Mouse (Mus musculus) gastrocnemius, postnatal 14 days (tissue): ENCODE measurements around the gene H2-Q4. TPM values are rescaled to one million over a fixed set of nuclear protein-coding genes. Genes with fewer than 3 reads are reported as not detected.
"Not testable (repeated sequence)": the region's sequence is repeated elsewhere in the genome, so short reads cannot be mapped to it uniquely, and the experiment has no call there.

Experiments
- DNase-seq: peaks from one replicate; pipeline ENCODE4 v3.0.0; 2021; ENCODE audit warnings: mixed read lengths
- intact Hi-C: fragments of 180-260 bp; cut with DNase I; formaldehyde crosslinking; loops from one replicate; pipeline ENCODE4 v1.15.1; 2025; ENCODE audit warnings: low total_unique reads
- total RNA-seq, 2 experiments: library from RNA; stranded (reverse); gene quantifications; 2 replicates each; pipeline ENCODE4 v1.2.3; 2021

The H2-Q4 gene
- total RNA-seq, 2 experiments from 2014 or later, result 3.0 to 4.1 TPM

DNA sequence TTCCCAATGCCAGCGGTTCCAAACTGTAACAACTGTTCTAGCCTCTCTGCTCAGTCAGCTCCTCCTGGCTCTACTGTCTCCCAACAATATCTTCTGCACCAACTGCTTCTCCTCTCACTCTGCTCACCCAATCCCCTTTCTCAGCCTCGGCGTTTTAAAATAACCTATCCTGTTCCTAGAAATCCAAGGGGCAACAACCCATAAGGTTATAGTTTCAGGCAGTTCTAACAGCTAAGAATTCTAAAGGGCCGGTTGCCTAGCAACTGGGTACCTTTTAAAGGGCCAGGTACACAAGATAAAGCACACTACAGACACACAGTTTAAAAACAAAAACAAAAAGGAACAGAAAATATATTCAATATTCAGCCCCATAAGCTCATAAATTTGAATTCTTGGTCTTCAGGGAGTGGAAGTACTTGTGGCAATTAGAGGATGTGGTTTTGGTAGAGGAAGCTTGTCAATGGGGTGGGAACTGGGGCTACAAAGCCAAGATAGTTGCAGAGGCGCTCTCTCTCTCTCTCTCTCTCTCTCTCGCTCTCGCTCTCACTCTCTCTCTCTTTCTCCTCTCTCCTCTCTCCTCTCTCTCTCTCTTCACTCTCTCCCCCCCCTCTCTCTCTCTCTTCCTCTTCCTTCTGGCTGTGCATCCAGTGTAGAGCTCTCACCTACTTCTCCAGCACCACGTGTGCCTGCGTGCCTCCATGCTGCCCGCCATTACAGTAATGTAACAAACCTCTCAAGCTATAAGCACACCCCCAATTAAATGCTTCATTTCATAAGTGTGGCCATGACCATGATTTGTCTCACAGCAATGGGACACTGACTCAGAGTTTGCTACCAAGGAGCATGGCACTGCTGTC lies 36.1 kb downstream of the H2-Q4 start:
- intact Hi-C loops, DNase-seq: not testable (repeated sequence)

DNA sequence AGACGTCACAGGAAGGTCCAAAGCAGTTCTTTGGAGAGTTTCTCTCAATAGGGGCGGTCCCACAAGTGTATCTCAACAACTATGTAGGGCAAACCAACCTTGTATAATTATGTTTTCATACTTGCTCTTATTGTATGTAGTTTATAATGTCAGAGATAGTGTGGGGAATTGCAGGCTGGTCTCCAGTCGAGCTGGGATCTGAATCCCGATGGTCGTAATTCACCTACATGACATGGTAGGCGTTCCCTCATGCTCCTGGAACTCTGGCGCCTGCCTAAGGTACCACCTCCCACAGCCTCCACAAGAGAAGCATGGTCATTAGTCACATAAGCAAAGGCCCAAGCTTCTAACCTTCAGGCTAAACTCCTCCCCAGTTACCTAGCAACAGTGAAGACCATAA lies 39.4 kb downstream of the H2-Q4 start:
- no peak for DNase-seq
- intact Hi-C loops, result no loop called here

DNA sequence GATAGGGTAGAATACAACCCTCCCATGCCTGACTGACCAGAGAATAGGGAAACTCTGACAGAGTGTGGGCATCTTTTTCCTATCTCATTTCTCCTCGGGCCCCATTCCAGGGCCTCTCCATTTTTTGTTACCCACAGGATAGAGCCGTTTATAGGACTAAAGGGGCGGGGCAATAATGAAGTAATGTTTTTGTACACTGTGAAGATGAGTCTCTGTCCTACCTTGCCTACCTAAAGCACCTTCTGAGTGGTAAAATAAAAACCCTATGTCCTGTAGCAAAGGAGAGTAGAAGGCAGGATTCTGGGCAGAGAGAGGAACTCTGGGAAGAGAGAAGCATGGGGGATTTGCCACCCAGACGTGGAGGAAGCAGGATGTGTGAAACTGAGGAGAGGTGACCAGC lies 40.1 kb downstream of the H2-Q4 start:
- intact Hi-C loops, DNase-seq: not testable (repeated sequence)

DNA sequence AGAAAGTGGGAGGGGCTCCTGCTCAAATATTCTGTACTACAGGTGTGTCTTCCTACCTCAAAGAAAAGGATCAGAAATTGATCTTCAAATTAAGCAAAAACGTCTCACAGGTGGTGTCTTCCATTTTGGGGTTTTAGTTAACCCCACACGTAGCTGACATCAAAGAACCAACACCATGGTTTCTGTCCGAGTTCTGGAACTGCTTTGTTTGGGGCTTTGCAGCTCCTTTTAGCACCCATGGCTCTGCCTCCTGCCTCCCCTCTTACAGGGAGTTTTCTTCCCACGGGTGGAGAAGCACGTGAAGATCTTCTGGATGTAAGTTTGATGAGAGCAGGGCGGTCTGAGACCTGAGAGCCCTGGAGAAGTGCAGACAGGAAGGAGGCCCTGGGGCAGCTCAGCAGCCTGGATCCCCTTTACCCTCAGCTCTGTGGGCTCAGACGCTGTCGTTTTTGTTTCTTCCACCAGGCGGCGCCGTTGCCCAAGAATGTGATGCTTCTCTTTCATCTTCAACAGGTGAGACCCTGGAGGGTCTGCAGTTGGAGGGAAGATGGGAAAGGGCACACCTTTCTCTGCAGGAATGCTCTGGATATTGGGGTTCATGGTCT lies 40.9 kb downstream of the H2-Q4 start:
- DNase-seq, intact Hi-C loops: not testable (repeated sequence)

DNA sequence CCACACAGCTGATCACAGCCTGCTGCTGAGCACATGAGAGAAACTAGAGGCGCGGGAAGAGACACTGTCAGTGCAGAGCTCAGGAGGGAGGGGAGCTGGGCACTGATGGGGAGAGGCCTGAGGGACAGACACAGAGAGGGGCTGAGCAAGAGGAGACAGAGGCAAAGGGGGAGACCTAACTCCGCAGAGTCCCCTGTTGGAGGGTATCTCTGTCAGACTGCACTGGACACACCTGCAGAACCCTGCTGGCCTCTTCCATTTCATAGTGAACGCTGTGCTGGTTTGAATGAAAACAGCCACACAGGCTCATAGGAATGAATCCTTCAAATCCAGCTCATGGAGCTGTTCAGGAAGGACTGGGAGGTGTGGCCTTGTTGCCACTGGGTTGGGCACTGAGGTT lies 41.9 kb downstream of the H2-Q4 start:
- intact Hi-C loops, DNase-seq: not testable (repeated sequence)

DNA sequence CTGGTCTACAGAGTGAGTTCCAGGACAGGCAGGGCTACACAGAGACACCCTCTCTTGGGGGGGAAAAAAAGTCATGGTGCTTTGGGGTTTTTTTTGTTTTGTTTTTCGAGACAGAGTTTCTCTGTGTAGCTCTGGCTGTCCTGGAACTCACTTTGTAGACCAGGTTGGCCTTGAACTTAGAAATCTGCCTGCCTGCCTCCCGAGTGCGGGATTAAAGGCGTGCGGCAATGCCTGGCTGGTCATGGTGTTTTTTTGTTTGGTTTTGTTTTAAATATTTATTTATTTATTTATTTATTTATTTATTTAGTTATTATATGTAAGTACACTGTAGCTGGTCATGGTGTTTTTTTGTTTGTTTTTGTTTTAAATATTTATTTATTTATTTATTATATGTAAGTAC lies 42.9 kb downstream of the H2-Q4 start:
- intact Hi-C loops, DNase-seq: not testable (repeated sequence)

DNA sequence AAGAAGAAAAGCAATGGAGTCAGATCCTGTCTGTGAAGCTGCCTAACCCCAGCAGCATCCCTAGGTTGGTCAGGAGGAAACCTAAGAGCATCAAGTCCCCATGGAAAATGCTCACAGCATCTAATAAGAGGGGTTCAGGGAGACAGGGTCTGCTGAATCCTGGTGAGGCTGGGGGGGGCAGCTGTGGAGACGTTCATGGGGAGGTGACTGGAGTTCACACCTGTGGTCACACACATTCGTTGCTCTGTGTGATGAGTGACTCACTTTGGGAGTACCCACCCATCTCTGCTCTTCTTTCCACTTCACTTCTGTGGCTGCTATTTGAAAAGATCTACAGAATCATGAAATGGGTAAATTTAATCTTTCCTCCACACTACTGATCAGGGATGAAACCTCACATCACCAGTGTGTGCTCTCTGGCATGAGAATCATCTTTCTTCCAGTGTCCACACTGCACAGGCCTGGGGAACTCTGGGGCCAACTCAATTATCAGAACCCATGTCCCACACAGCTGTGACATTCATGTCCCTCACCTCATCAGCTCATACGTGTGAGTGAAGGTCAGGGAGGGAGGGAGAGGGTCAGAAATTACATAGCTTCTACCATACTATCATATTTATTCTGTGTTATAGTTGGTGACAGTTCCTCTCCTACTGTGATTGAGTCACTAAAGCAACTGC lies 43.9 kb downstream of the H2-Q4 start:
- intact Hi-C loops, DNase-seq: not testable (repeated sequence)

DNA sequence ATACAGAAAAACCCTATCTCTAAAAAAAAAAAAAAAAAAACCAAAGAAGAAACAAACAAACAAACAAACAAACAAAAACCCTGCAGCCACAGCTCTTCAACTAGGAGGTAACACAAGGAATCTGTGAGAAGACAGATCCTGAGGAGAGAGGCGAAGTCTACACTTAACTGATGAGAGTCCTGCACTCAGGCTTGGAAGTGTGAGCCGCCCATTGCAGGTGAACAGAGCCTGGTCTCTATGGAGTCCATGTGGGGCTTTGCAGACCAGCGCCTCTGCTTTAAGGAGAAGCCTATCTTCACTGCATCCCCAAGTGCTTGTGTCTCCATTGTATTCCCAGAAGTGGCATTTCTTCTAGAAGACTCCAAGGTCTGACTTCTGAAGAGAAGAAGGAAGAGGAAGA lies 44.7 kb downstream of the H2-Q4 start:
- intact Hi-C loops, DNase-seq: not testable (repeated sequence)

DNA sequence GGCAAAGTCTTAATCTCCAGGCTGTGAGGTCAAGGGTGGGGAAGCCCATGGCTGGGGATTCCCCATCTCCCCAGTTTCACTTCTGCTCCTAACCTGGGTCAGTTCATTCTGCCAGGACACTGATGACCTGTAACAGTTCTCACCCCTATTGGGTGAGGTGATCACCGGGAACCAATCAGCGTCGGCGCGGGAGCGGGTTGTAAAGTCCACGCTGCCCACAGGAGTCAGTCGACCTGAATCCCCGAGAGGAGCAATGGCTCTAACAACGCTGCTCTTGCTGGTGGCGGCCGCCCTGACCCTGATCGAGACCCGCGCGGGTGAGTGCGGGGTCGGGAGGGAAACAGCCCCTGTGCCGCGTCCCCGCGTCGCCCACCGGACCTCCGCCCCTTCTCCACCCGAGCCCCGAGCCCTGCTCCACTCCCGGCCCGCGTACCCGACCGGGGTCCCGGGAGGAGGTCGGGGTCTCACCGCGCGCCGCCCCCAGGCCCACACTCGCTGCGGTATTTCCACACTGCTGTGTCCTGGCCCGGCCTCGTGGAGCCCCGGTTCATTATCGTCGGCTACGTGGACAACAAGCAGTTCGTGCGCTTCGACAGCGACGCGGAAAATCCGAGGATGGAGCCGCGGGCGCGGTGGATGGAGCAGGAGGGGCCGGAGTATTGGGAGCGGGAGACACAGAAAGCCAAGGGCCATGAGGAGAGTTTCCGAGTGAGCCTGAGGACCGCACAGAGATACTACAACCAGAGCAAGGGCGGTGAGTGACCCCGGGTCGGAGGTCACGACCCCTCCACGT lies 45.4 kb downstream of the H2-Q4 start, which contains the start of gene H2-Q6:
Gene H2-Q6, plus strand, starts transcription at position 227 of the 793 bp plus-strand sequence.
- peak; percentile 23 for DNase-seq
- intact Hi-C loops, result not testable (repeated sequence)

DNA sequence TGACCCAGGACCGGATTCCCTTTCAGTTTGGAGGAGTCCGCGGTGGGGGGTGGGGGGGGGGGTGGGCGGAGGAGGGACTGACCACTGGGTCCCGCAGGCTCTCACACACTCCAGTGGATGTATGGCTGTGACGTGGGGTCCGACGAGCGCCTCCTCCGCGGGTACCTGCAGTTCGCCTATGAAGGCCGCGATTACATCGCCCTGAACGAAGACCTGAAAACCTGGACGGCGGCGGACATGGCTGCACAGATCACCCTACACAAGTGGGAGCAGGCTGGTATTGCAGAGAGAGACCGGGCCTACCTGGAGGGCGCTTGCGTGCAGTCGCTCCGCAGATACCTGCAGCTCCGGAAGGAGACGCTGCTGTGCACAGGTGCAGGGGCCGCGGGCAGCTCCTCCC lies 46.1 kb downstream of the H2-Q4 start:
- intact Hi-C loops, DNase-seq: not testable (repeated sequence)

DNA sequence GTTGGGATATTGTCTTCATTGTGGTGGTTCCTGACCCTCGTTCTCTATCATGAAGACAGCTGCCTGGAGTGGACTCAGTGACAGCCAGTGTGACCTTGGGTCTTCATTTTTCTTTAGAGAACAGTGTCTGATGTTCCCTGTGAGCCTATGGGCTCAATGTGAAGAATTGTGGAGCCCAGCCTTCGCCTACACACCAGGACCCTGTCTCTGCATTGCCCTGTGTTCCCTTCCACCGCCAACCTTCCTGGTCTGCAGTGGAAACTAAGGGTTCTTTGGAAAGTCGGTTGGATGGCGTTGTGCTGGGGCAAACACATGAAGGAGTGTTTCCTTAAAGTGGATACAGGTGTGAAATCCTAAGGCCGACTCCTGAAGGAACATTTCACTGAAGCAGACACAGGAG lies 49.5 kb downstream of the H2-Q4 start:
- intact Hi-C loops, DNase-seq: not testable (repeated sequence)

DNA sequence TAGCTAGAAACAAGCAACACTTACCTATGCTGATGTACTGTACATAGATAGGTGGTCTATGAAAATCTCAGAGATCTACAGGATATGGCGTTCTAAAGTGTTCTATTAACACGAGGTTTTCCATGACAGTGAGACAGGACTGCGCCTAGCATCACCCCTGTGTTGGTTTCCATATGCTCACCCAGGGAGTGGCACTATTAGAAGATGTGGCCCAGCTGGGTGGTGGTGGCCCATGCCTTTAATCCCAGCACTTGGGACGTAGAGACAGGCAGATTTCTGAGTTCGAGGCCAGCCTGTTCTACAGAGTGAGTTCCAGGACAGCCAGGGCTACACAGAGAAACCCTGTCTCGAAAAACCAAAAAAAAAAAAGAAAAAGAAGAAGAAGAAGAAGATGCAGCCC lies 51.3 kb downstream of the H2-Q4 start:
- DNase-seq, intact Hi-C loops: not testable (repeated sequence)

DNA sequence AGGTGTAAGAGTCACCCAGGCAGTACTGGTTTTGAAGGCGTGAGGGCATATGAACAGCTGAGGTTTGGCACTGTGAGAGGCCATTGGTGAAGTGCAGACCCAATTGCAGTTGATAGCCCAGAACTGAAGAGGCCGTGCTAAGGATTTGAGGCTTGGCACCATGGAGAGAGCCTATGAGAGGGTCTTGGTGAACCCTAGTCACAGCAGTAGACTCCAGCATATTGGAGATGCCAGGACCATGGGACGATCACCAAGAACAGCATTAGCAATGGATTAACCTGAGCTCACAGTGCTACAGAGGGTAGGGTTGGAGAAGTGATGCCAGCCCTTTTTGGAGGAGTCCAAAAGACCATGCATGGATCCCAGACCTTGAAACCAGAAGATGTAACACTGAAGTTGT lies 52.8 kb downstream of the H2-Q4 start:
- DNase-seq, intact Hi-C loops: not testable (repeated sequence)

DNA sequence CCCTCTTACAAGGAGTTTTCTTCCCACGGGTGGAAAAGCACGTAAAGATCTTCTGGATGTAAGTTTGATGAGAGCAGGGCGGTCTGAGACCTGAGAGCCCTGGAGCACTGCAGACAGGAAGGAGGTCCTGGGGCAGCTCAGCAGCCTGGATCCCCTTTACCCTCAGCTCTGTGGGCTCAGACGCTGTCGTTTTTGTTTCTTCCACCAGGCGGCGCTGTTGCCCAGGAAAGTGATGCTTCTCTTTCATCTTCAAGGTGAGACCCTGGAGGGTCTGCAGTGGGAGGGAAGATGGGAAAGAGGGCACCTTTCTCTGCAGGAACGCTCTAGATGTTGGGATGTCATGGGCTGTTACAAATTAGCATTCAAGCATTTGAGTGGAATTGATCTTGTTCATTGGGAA lies 55.4 kb downstream of the H2-Q4 start:
- DNase-seq, intact Hi-C loops: not testable (repeated sequence)

Other genes starting within 250 kb of the H2-Q4 start
- not detected for gene Apom, start 247.6 kb upstream of the H2-Q4 start, total RNA-seq
- 100 to 1,000 TPM; 193 to 200 TPM for gene Bag6, start 244.4 kb upstream of the H2-Q4 start, total RNA-seq
- gene Prrc2a, start 214.7 kb upstream of the H2-Q4 start, total RNA-seq, result 100 to 1,000 TPM; 102 to 118 TPM
- gene Aif1, start 203.5 kb upstream of the H2-Q4 start, total RNA-seq, result under 1 TPM; 0.71 to 0.90 TPM
- gene Lst1, start 191.2 kb upstream of the H2-Q4 start, total RNA-seq, result 1 to 10 TPM; 1.5 to 2.8 TPM
- under 1 TPM in 1 of 2 experiments, not detected in 1; 0.31 TPM for gene Ltb, start 185.2 kb upstream of the H2-Q4 start, total RNA-seq
- gene Tnf, start 177.6 kb upstream of the H2-Q4 start, total RNA-seq, result under 1 TPM; 0.24 to 0.68 TPM
- under 1 TPM; 0.42 to 0.78 TPM for gene Lta, start 174.3 kb upstream of the H2-Q4 start, total RNA-seq
- not detected for gene Gm16181, start 158.8 kb upstream of the H2-Q4 start, total RNA-seq
- gene Atp6v1g2, start 146.0 kb upstream of the H2-Q4 start, total RNA-seq, result 1 to 10 TPM; 2.3 to 2.7 TPM
- gene Nfkbil1, start 143.8 kb upstream of the H2-Q4 start, total RNA-seq, result 1 to 10 TPM; 7.6 to 7.9 TPM
- 100 to 1,000 TPM in 1 of 2 experiments, 10 to 100 TPM in 1; 85.3 to 103 TPM for gene Ddx39b, start 137.9 kb upstream of the H2-Q4 start, total RNA-seq
- gene H2-D1, start 116.9 kb upstream of the H2-Q4 start, total RNA-seq, result 10 to 100 TPM; 34.3 to 40.7 TPM
- gene H2-Q1, start 59.2 kb upstream of the H2-Q4 start, total RNA-seq, result under 1 TPM; 0.18 to 0.47 TPM
- gene H2-Q2, start 37.4 kb upstream of the H2-Q4 start, total RNA-seq, result under 1 TPM; 0.33 to 0.58 TPM
- gene H2-Q6, start 45.2 kb downstream of the H2-Q4 start, total RNA-seq, result under 1 TPM in 1 of 2 experiments, not detected in 1; 0.10 TPM
- under 1 TPM; 0.35 to 0.64 TPM for gene H2-Q7, start 59.5 kb downstream of the H2-Q4 start, total RNA-seq
- gene H2-Q10, start 90.5 kb downstream of the H2-Q4 start, total RNA-seq, result under 1 TPM in 1 of 2 experiments, not detected in 1; 0.09 TPM
- gene Pou5f1, start 126.4 kb downstream of the H2-Q4 start, total RNA-seq, result not detected
- 1 to 10 TPM; 4.5 to 5.4 TPM for gene Tcf19, start 137.2 kb downstream of the H2-Q4 start, total RNA-seq
- gene Cchcr1, start 137.5 kb downstream of the H2-Q4 start, total RNA-seq, result 1 to 10 TPM; 2.6 to 3.3 TPM
- gene Psors1c2, start 153.6 kb downstream of the H2-Q4 start, total RNA-seq, result not detected
- gene Cdsn, start 172.5 kb downstream of the H2-Q4 start, total RNA-seq, result under 1 TPM; 0.09 to 0.29 TPM
- gene 2300002M23Rik, start 187.8 kb downstream of the H2-Q4 start, total RNA-seq, result not detected
- not detected for gene Sfta2, start 221.9 kb downstream of the H2-Q4 start, total RNA-seq
- gene Gm9573, start 247.0 kb downstream of the H2-Q4 start, total RNA-seq, result not detected